Mouse (Mus musculus): Measurements from ENCODE around the gene Sec14l2.

DNA sequence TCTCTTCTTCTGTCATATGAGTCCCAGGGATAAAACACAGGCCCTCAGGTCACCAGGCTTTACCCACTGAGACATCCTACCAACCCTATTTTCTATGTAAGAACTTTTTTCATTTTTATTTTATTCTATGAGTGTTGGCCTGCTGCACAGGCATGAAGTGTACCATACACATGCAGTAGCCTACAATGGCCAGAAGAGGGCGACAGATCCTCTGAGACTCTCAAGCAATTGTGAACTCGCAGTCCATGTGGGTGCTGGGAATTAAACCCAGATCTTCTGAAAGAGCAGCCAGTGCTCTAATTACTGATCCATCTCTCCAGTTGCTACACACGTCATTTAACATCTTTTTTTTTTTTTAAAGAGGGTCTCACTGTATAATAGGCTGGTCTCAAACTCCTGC, 10.2 kb upstream of the Sec14l2 start:
- no peak for TF ChIP-seq FLI1 (IDR thresholded peaks at IDR 0.05; ENCODE audit: low read length)
- TF ChIP-seq GATA1 (IDR thresholded peaks at IDR 0.05; ENCODE audit: borderline replicate concordance, low read length): no peak
